Mouse (Mus musculus) midbrain, embryonic 12.5 days (tissue): ENCODE measurements at regions not wholly inside any gene's neighbourhood (a gene's known extent, or its start where the extent isn't known, plus 50 kb on each side); places are given as distances from the start of the nearest gene placed in this dataset.

ENCODE experiments used
- ATAC-seq: fragments of 200-750 bp; cut with Nextera tagmentation; 2 replicates; pipeline ENCODE4 v1.8.0; 2017; ENCODE audit warnings: low read depth, moderate TSS enrichment, moderate library complexity; ENCODE audit not compliant: low FRiP score
- H3K27ac ChIP-seq: fragments of 300-500 bp; sonication (generic); replicated peaks from 2 replicates; pipeline ENCODE4 v1.5.1; 2016; ENCODE audit warnings: mild to moderate bottlenecking
- H3K27me3 ChIP-seq: fragments of 300-500 bp; sonication (generic); 2 replicates; pipeline ENCODE4 v1.6.1; 2016; ENCODE audit warnings: mild to moderate bottlenecking
- H3K36me3 ChIP-seq: fragments of 300-500 bp; sonication (generic); 2 replicates; pipeline ENCODE4 v1.6.1; 2016
- H3K4me1 ChIP-seq: fragments of 300-500 bp; sonication (generic); 2 replicates; pipeline ENCODE4 v1.6.1; 2016
- H3K4me2 ChIP-seq: fragments of 300-500 bp; sonication (generic); replicated peaks from 2 replicates; pipeline ENCODE4 v1.6.1; 2016; ENCODE audit warnings: mild to moderate bottlenecking, moderate library complexity
- H3K4me3 ChIP-seq: fragments of 300-500 bp; sonication (generic); 2 replicates; pipeline ENCODE4 v1.5.1; 2016; ENCODE audit warnings: mild to moderate bottlenecking
- H3K9ac ChIP-seq: fragments of 300-500 bp; sonication (generic); replicated peaks from 2 replicates; pipeline ENCODE4 v1.6.1; 2016; ENCODE audit warnings: mild to moderate bottlenecking, moderate library complexity
- H3K9me3 ChIP-seq: fragments of 300-500 bp; sonication (generic); 2 replicates; pipeline ENCODE4 v1.6.1; 2016; ENCODE audit warnings: mild to moderate bottlenecking
- WGBS: fragments of 180-500 bp; shearing (Covaris S2); methylation state at CpG from one replicate; pipeline ENCODE4 v1.1.7; 2016; 5-methylcytosine and 5-hydroxymethylcytosine counted together

DNA sequence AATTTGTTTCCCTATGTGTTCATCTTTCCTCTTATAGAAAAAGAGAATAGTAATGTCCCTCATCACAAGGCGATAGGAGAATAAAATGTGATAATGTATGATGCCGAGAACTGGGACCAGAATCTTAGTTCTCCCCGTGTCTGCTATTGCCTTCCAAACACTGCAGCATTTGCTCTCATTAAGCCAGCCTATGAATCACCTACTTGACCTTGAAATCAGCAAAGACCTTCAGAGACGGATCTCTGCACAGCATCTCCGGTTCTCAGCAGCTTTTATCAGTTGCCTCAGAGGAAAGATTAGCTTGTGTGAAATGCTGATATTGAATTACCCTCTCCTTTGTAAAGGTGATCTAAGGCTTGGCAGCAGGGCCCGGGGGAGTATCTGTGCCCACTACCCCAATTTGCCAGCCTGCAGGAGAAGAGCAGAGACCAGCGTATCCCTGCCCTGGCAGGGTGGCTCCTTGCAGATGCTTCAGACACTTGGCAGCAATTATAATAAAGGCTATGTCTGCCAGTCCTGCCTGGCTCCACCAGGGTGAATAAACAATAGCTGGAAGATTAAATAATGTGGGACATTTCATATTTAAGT lies 104.0 kb upstream of the Fer start:
- H3K9me3 ChIP-seq = no peaks in the 10 kb centered on the region
- no peaks in the 10 kb centered on the region for H3K27me3 ChIP-seq
- H3K4me3 ChIP-seq = no peak overlapping the region
- H3K4me2 ChIP-seq = no peak overlapping the region
- WGBS = 75% methylated on average over 7 of the region's 7 CpGs
- H3K36me3 ChIP-seq = no peaks in the 10 kb centered on the region
- no peak overlapping the region for H3K27ac ChIP-seq
- H3K4me1 ChIP-seq = no peaks in the 10 kb centered on the region
- no peak for ATAC-seq
- H3K9ac ChIP-seq = no peak overlapping the region

GRCm38 (mm10) chr17:63761058-63761457 lies 101.8 kb upstream of the Fer start:
- WGBS = 94% methylated on average over 5 of the region's 5 CpGs
- Histone ChIP-seq H3K27ac (no peak overlapping the region), H3K4me1 (no peaks in the 10 kb centered on the region), H3K4me3 (no peak overlapping the region), H3K9ac (no peak overlapping the region), H3K36me3 (no peaks in the 10 kb centered on the region), H3K27me3 (no peaks in the 10 kb centered on the region), H3K4me2 (no peak overlapping the region), H3K9me3 (no peaks in the 10 kb centered on the region)
- no peak for ATAC-seq

- Histone ChIP-seq H3K4me2 (no peak overlapping the region), H3K4me3 (no peak overlapping the region), H3K4me1 (no peaks in the 10 kb centered on the region), H3K9me3 (no peaks in the 10 kb centered on the region; the same call in 1 of the 2 replicates), H3K27me3 (no peaks in the 10 kb centered on the region), H3K36me3 (no peaks in the 10 kb centered on the region), H3K9ac (no peak overlapping the region), H3K27ac (no peak overlapping the region)
- 95% methylated on average over 6 of the region's 6 CpGs for WGBS
- ATAC-seq = no peak
These were observed 91.8 kb upstream of the Fer start for GRCm38 (mm10) chr17:63771111-63771510.

DNA sequence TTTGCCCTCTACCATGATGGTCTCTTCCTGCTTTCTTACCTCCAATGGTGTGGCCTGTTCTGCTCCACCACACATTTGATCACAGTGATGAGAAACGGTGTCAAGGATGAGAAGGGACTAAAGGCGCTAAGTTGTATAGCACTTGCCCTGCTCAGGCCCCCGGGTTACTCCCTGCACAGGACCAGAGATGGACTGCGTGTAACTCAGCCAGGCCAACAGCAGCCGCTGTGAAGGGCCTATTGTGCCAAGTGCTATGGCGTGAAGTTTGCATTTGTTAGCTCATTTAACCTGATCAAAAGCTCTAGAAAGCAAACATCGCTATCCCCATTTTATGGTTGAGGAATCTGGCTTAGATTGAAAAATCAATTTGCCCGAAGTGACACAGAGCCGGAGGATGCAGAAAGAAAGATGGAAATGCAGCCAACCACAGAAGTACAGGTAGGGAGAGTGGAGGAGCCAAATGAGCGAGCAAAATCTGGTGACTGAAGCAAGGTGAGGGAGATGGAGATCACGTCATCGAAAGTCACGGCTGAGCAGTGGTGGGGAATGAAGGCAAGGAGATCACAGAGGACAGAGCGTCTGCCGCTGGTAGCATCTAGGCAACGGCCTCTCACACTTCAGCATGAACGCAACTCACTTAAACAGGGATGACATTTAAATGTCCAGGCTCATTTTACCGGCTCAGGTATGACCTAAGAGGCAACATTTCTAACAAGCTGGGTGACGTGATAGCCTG lies 78.3 kb upstream of the Fer start:
- Histone ChIP-seq H3K4me3 (no peak overlapping the region), H3K4me2 (no peak overlapping the region), H3K27ac (no peak overlapping the region), H3K27me3 (no peaks in the 10 kb centered on the region), H3K36me3 (no peaks in the 10 kb centered on the region), H3K9me3 (no peaks in the 10 kb centered on the region), H3K9ac (no peak overlapping the region), H3K4me1 (no peaks in the 10 kb centered on the region)
- no peak for ATAC-seq
- WGBS = 77% methylated on average over 19 of the region's 19 CpGs

DNA sequence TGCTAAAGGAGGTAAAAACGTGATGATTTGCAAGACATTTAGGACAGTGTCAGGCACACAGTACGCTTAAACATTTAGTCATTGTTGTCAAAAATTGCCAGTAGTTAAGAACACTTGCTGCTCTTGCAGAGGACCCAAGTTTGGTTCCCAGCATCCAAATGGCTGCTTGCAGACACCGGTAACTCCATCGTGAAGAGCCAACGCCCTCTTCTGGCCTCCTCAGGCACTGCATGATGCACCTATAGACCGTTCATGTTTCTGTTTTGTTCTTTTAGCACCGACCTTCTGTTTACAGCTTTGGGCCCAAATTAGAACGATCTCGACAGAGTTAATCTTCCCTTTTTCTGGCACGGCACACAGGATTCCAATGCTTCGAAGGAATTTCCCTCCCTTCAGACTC lies 76.4 kb upstream of the Fer start:
- H3K4me1 ChIP-seq = no peaks in the 10 kb centered on the region
- H3K4me2 ChIP-seq = no peak overlapping the region
- H3K4me3 ChIP-seq = no peak overlapping the region
- no peak overlapping the region for H3K27ac ChIP-seq
- no peak for ATAC-seq
- H3K9ac ChIP-seq = no peak overlapping the region
- no peaks in the 10 kb centered on the region for H3K27me3 ChIP-seq
- 84% methylated on average over 11 of the region's 11 CpGs for WGBS
- no peaks in the 10 kb centered on the region for H3K36me3 ChIP-seq
- H3K9me3 ChIP-seq = no peaks in the 10 kb centered on the region

- Histone ChIP-seq H3K9ac (no peak overlapping the region), H3K9me3 (no peaks in the 10 kb centered on the region), H3K4me1 (0 out of 2 replicates have a peak, but pooled peaks cover 3% of the 10 kb centered on the region), H3K4me3 (no peak overlapping the region), H3K36me3 (no peaks in the 10 kb centered on the region), H3K27ac (no peak overlapping the region), H3K4me2 (no peak overlapping the region), H3K27me3 (no peaks in the 10 kb centered on the region)
- no peak for ATAC-seq
- WGBS = 81% methylated on average over 6 of the region's 6 CpGs
These were observed 68.5 kb upstream of the Fer start for GRCm38 (mm10) chr17:63794352-63794751.

DNA sequence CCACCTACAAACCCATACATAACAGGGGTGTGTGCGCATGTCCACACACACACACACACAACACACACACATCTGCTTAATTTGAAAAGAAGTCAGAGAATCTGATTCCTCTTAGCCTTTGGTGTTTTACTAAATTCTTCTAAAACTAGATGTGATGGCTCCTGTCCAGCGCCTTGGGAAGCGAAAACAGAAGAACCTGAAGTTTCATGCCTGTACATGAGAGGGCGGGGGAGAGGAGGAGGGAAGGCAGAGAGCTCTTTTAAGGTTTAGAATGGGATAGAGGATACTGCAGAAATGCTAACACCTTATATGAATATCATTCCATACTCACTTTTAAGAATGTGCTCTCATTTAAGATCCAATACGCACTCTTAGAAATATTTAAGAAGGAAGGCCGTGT lies 64.5 kb upstream of the Fer start:
- no peak for ATAC-seq

DNA sequence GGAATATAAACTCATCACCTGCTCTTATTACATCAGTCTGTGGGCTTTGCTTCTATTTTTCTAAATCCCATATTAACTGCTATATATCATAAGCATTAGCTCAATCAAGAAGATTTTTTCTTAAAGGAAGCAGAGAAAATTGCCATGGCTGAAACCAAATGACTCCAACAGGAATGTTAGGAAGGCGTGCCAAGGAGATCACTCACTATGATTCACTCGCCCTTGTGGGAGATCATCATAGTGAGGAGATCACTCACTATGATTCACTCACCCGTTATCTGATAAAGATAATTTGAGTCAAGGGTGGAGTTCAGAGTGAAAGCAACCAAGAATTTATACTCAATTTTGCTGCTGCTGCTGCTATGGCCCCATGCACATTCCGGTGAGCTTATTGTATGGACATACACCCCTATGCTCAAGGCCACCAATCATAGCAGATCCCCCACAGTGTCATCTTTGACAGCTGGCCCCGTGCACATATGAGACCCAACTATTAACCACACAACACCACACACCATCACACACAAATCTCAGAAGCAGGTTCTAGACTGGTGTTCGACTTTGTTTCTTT lies 63.8 kb upstream of the Fer start:
- H3K4me2 ChIP-seq = no peak overlapping the region
- H3K9ac ChIP-seq = no peak overlapping the region
- no peak overlapping the region for H3K4me3 ChIP-seq
- 93% methylated on average over 6 of the region's 6 CpGs for WGBS
- no peaks in the 10 kb centered on the region for H3K36me3 ChIP-seq
- no peak overlapping the region for H3K27ac ChIP-seq
- 0 out of 2 replicates have a peak, but pooled peaks cover 2% of the 10 kb centered on the region for H3K4me1 ChIP-seq
- ATAC-seq = no peak
- no peaks in the 10 kb centered on the region for H3K9me3 ChIP-seq
- no peaks in the 10 kb centered on the region for H3K27me3 ChIP-seq

More for the DNA sequence above, 64.5 kb upstream of the Fer start:
- H3K9me3 ChIP-seq = no peaks in the 10 kb centered on the region
- H3K4me3 ChIP-seq = no peak overlapping the region
- no peaks in the 10 kb centered on the region for H3K27me3 ChIP-seq
- no peaks in the 10 kb centered on the region for H3K36me3 ChIP-seq
- H3K9ac ChIP-seq = no peak overlapping the region
- 0 out of 2 replicates have a peak, but pooled peaks cover 3% of the 10 kb centered on the region for H3K4me1 ChIP-seq
- H3K4me2 ChIP-seq = no peak overlapping the region
- no peak overlapping the region for H3K27ac ChIP-seq
- 94% methylated on average over 6 of the region's 6 CpGs for WGBS

DNA sequence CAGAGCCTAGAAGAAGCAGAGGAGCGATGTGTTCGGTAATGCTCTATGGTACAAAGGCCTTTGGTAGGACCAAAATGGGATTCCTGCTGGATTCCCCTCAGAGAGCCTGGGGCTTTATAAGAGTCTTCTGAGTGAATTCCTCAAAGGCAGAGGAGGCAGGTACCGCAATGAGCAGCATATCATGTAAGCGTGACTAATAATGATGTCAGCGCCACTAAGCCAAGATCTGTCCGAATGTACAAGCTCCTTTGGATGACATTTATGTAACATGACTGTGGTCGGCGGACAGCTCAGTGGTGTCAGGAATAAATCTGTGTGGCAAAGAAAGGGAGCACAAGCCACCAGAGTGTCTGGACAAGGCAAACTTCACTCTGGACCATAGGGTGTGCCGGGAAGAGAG lies 61.5 kb upstream of the Fer start:
- 83% methylated on average over 9 of the region's 9 CpGs for WGBS
- no peak overlapping the region for H3K4me2 ChIP-seq
- peak; percentile 34; the same call in 1 of the 2 replicates for ATAC-seq
- H3K27me3 ChIP-seq = no peaks in the 10 kb centered on the region
- no peaks in the 10 kb centered on the region for H3K4me1 ChIP-seq
- no peak overlapping the region for H3K4me3 ChIP-seq
- H3K27ac ChIP-seq = no peak overlapping the region
- no peaks in the 10 kb centered on the region for H3K36me3 ChIP-seq
- H3K9me3 ChIP-seq = no peaks in the 10 kb centered on the region
- no peak overlapping the region for H3K9ac ChIP-seq

DNA sequence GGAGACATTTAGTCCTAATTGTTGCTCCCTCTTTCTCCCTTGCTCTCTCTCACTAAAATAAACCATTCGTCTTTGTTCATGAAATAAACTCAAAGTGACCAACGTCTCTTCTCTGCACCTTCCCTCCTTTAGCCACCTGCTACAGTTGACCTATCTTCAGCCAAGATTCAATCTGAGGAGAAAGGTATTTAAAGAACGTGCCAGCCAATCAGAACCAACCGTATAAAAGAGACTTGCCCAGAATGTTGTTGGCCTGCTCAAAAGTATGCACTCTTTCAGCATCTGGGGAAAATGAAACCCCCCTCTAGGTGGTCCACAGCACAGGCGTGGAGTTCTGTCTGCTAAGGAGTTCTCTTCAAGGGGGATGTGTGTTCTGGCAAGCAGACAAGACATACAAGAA lies 60.0 kb upstream of the Fer start:
- H3K4me3 ChIP-seq = no peak overlapping the region
- H3K9me3 ChIP-seq = no peaks in the 10 kb centered on the region
- H3K27ac ChIP-seq = no peak overlapping the region
- no peak for ATAC-seq
- H3K9ac ChIP-seq = no peak overlapping the region
- no peaks in the 10 kb centered on the region for H3K36me3 ChIP-seq
- peaks cover 6% of the 10 kb centered on the region for H3K4me1 ChIP-seq
- 79% methylated on average over 5 of the region's 5 CpGs for WGBS
- H3K4me2 ChIP-seq = no peak overlapping the region
- H3K27me3 ChIP-seq = no peaks in the 10 kb centered on the region

DNA sequence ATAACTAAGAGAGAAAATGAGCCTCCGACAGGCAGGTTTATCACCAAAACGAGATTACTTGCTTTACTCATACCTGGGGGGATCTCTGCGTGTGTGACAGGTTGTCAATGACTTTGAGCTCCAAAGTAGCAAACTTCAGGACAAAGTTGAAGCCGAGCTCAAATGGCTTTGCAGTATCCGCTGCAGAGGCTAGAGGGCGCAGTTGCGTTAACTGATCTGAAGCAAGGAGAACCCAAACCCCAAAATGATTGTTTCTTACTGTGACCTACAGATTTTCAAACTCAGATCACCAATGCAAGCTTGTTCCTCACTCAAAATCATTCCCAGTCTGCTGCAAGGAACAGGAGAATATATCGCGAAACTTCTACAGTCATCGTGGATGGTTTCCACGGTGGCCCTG lies 59.3 kb upstream of the Fer start:
- Histone ChIP-seq H3K4me2 (no peak overlapping the region), H3K9me3 (no peaks in the 10 kb centered on the region)

GRCm38 (mm10) chr17:63804416-63804815 lies 58.4 kb upstream of the Fer start:
- no peak overlapping the region for H3K4me2 ChIP-seq
- ATAC-seq = no peak
- no peak overlapping the region for H3K4me3 ChIP-seq
- no peak overlapping the region for H3K27ac ChIP-seq
- H3K36me3 ChIP-seq = no peaks in the 10 kb centered on the region
- H3K27me3 ChIP-seq = no peaks in the 10 kb centered on the region
- H3K9ac ChIP-seq = no peak overlapping the region
- WGBS = 97% methylated on average over 4 of the region's 4 CpGs
- H3K4me1 ChIP-seq = peaks cover 17% of the 10 kb centered on the region
- no peaks in the 10 kb centered on the region for H3K9me3 ChIP-seq

More for the DNA sequence above, 59.3 kb upstream of the Fer start:
- H3K27me3 ChIP-seq = no peaks in the 10 kb centered on the region
- H3K4me3 ChIP-seq = no peak overlapping the region
- H3K36me3 ChIP-seq = no peaks in the 10 kb centered on the region
- WGBS = 34% methylated on average over 11 of the region's 11 CpGs
- no peak for ATAC-seq
- peaks cover 10% of the 10 kb centered on the region for H3K4me1 ChIP-seq
- H3K9ac ChIP-seq = no peak overlapping the region
- no peak overlapping the region for H3K27ac ChIP-seq
